Mouse (Mus musculus): ENCODE data around the gene Adam19.

- no peak for TF ChIP-seq CTCF (IDR thresholded peaks at IDR 0.05; ENCODE audit: borderline replicate concordance, insufficient read depth, low read depth, low read length)
- TF ChIP-seq POLR2A (IDR thresholded peaks at IDR 0.05; ENCODE audit: borderline replicate concordance, insufficient read depth, low read length) = no peak
These were observed 25.8 kb upstream of the Adam19 start for GRCm38 (mm10) chr11:46030026-46030425.
